Mouse (Mus musculus): Measurements from ENCODE around the gene Rabl3. TPM values are rescaled to one million over a fixed set of nuclear protein-coding genes. Genes with fewer than 3 reads are reported as not detected.

The Rabl3 gene
- total and polyA plus RNA-seq, 3 experiments, result 7.3 to 13.5 TPM; not detected in 1

DNA sequence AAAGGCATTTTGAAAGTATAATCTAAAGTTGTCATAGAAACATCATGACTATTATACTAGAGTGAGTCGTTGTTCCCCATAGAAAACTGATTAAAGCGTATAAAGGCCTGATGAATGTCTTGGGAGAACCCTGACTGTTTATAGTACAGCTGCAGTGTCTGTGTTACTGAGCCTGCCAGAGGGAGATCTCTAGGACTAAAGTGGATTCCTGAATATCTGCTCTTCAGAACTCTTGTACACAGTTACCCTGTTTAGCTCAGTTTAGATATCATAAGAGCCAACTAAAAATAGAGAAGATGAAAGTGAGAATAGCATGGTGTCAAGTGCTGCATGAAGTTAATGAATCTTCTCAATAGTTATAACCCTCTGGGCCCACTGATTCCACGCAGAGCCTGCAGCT lies 10.6 kb downstream of the Rabl3 start:
- DNase-seq (ENCODE audit: low read depth, low spot score), result no peak
- H3K27me3 ChIP-seq (ENCODE audit: control insufficient read depth in 1 of 2, insufficient read depth in 2 of 2, low read length in 2 of 2), result no peaks in the 10 kb centered on the region
- H3K9ac ChIP-seq (ENCODE audit: control insufficient read depth, low read depth, low read length, poor library complexity, severe bottlenecking), result no peak overlapping the region
- H3K36me3 ChIP-seq (ENCODE audit: control insufficient read depth in 1 of 2, insufficient read depth in 2 of 2, low read length in 2 of 2), result peaks cover 0 to under 1% of the 10 kb centered on the region in 2 experiments; a peak in 2 of 4 replicates
- H3K9me3 ChIP-seq (replicated peaks; ENCODE audit: insufficient read depth, low read length), result no peaks in the 10 kb centered on the region
- H3K79me2 ChIP-seq (ENCODE audit: control insufficient read depth, insufficient read depth, low read length, poor library complexity), result no peaks in the 10 kb centered on the region
- no peak overlapping the region for H3K27ac ChIP-seq (ENCODE audit: control insufficient read depth, low read depth, low read length)
- TF ChIP-seq ETS1 (IDR thresholded peaks at IDR 0.05; ENCODE audit: low read depth, low read length) (no peak), POLR2A (IDR thresholded peaks at IDR 0.05; ENCODE audit: control insufficient read depth in 1 of 2, insufficient read depth in 1 of 2, low read depth in 1 of 2, low read length in 2 of 2, poor library complexity in 1 of 2) (no peak), E2F4 (IDR thresholded peaks at IDR 0.05; ENCODE audit: borderline replicate concordance, low read depth, low read length) (no peak), ZKSCAN1 (IDR thresholded peaks at IDR 0.05; ENCODE audit: low read depth, low read length) (no peak), MAZ (IDR thresholded peaks at IDR 0.05; ENCODE audit: low read depth, low read length) (no peak), ZC3H11A (IDR thresholded peaks at IDR 0.05; ENCODE audit: low read depth, low read length) (no peak), ZNF384 (IDR thresholded peaks at IDR 0.05; ENCODE audit: low read depth, low read length) (no peak), CHD2 (IDR thresholded peaks at IDR 0.05; ENCODE audit: low read length) (no peak), TBP (IDR thresholded peaks at IDR 0.05; ENCODE audit: low read depth, low read length) (no peak), GATA1 (IDR thresholded peaks at IDR 0.05; ENCODE audit: low read depth, low read length) (no peak), ELF1 (IDR thresholded peaks at IDR 0.05; ENCODE audit: low read depth, low read length) (no peak)
- H3K4me3 ChIP-seq (ENCODE audit: control insufficient read depth in 1 of 2, insufficient read depth in 1 of 2, low read depth in 2 of 2, low read length in 2 of 2), result no peak overlapping the region
- no peaks in the 10 kb centered on the region for H3K4me1 ChIP-seq (ENCODE audit: control insufficient read depth in 1 of 2, insufficient read depth in 2 of 2, low read length in 2 of 2)

DNA sequence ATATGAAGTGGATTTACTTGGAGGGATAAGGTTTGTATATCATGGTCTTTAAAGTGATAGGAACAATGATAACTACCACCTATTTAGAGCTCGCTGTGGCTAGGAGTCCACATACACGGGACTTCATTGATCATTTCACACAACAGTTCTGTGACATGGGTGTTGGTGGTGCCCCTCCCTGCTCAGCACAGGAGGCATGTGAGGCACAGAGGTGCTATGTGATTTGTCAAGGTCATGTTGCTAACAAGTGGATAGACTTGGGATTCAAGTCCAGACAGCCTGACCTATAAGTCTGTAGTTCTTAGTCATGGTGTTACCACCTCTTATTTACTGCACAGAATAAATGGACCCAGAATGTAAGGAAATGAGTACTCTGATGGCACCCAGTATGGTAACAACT lies 11.3 kb downstream of the Rabl3 start:
- H3K27me3 ChIP-seq (ENCODE audit: control insufficient read depth in 1 of 2, insufficient read depth in 2 of 2, low read length in 2 of 2), result no peaks in the 10 kb centered on the region
- no peaks in the 10 kb centered on the region for H3K9me3 ChIP-seq (replicated peaks; ENCODE audit: insufficient read depth, low read length)
- H3K79me2 ChIP-seq (ENCODE audit: control insufficient read depth, insufficient read depth, low read length, poor library complexity), result no peaks in the 10 kb centered on the region
- no peak overlapping the region for H3K27ac ChIP-seq (ENCODE audit: control insufficient read depth, low read depth, low read length)
- TF ChIP-seq GATA1 (IDR thresholded peaks at IDR 0.05; ENCODE audit: low read depth, low read length), result no peak
- TF ChIP-seq ETS1 (IDR thresholded peaks at IDR 0.05; ENCODE audit: low read depth, low read length), result no peak
- no peak for TF ChIP-seq MAZ (IDR thresholded peaks at IDR 0.05; ENCODE audit: low read depth, low read length)
- no peak for TF ChIP-seq ELF1 (IDR thresholded peaks at IDR 0.05; ENCODE audit: low read depth, low read length)
- TF ChIP-seq TCF12 (IDR thresholded peaks at IDR 0.05; ENCODE audit: low read depth, low read length), result no peak
- TF ChIP-seq UBTF (IDR thresholded peaks at IDR 0.05; ENCODE audit: borderline replicate concordance, insufficient read depth, low read depth, low read length), result no peak
- TF ChIP-seq ZNF384 (IDR thresholded peaks at IDR 0.05; ENCODE audit: low read depth, low read length), result no peak
- no peak for TF ChIP-seq USF2 (IDR thresholded peaks at IDR 0.05; ENCODE audit: borderline replicate concordance in 1 of 2, insufficient read depth in 1 of 2, low read depth in 1 of 2, low read length in 2 of 2)
- no peak for TF ChIP-seq NRF1 (IDR thresholded peaks at IDR 0.05; ENCODE audit: insufficient read depth, low read depth, low read length, poor library complexity, severe bottlenecking)
- TF ChIP-seq CHD1 (IDR thresholded peaks at IDR 0.05; ENCODE audit: low read depth, low read length), result no peak
- no peak for TF ChIP-seq ZC3H11A (IDR thresholded peaks at IDR 0.05; ENCODE audit: low read depth, low read length)
- no peak overlapping the region for H3K4me3 ChIP-seq (ENCODE audit: control insufficient read depth in 1 of 2, insufficient read depth in 1 of 2, low read depth in 2 of 2, low read length in 2 of 2)
- no peak for DNase-seq (ENCODE audit: low read depth, low spot score)
- H3K9ac ChIP-seq (ENCODE audit: control insufficient read depth, low read depth, low read length, poor library complexity, severe bottlenecking), result no peak overlapping the region
- no peaks in the 10 kb centered on the region; a peak in 1 of 4 replicates for H3K36me3 ChIP-seq (ENCODE audit: control insufficient read depth in 1 of 2, insufficient read depth in 2 of 2, low read length in 2 of 2)
- no peaks in the 10 kb centered on the region; a peak in 1 of 4 replicates for H3K4me1 ChIP-seq (ENCODE audit: control insufficient read depth in 1 of 2, insufficient read depth in 2 of 2, low read length in 2 of 2)

Data from MEL (cell line).